Mouse (Mus musculus): ENCODE measurements around the gene Spocd1.
A peak's percentile ranks its signal among the peaks of the same experiment; 100 is the strongest.

The Spocd1 gene

DNA sequence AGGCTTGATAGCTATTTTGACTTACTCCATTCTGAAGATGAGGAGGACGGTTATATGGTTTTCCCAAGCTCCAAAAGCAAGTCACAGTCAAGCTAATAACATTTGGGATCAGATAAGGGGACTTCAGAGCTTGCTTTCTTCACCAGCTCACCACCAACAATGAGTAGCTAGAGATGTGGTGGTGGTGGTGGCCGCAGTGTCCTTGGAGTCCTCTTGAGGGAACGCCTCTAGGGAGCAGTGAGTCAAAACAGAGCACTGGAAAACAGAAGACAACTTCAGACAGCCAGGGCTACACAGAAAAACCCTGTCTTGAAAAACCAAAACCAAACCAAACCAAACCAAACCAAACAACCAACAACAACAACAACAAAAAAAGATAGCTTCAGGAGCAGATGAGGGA is 10.1 kb upstream of the Spocd1 start:
- no peak for DNase-seq

DNA sequence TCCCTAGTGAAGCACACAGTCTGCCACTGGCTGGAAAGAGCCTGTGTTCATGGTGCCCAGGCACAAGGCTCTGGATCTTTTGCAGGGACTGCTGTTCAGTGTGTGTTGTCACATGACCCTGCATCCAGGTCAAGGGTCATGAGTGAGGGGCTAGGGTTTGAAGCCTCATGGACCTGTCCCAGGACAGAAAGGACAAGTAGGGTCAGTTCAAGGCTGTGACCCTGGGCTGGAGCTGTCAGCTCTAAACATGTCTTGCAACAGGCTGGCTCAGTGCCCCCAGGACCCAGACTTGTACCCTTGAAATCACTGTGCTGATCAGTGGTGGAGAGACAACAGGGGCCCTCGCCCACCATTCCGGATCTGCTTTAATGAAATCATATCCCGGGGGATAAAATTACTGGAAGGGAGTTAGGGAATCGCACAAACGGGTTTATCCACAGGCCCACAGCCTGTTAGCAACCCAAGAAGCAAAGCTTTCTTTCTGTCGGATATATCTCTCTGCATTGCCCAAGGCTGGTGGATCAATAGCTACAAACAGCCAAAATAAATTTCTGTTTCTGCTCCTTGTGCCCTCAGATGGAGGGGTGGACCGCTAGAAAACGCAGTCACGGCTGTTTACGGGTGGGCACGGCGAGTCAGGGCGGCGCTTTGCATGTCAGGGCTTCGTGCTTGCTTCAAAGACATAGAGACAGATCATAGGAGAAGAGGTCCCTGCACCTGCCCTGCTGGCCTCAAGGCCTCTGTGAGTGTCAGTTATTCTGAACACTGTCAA is 8.3 kb upstream of the Spocd1 start:
- no peak for DNase-seq

DNA sequence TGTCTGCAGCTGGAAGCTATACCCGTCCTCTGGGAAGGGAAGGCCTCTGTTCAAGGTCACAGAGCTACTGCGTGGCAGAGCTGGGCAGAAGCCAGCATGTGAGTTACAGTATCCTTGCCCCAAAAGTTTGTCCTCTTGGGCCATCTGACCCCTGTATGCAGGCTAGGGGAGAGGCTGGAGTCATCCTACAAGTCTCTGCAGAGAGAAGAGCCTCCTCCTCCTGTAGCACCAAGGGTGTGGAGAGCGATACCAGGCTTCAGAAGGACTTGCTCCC is 7.8 kb upstream of the Spocd1 start:
- no peak for DNase-seq

DNA sequence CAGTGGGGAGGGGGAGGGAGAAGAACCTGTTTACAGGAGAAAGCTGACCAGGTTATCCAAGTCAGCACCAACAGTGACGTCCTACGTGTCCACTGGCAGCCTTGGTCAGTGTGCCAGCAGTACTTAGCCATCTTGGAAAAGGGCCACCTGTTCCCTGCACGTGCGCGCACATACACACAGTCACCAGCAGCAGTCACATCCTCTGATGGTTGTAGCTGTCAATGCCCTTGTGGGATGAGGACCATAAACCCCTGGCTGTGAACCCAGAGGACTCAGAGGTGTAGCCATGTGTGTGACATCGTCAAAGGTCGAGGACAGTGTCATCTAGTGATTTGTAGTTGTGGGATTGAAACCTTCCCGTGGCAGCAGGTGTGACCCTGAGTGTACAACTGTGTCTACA is 4.9 kb upstream of the Spocd1 start:
- DNase-seq: no peak

DNA sequence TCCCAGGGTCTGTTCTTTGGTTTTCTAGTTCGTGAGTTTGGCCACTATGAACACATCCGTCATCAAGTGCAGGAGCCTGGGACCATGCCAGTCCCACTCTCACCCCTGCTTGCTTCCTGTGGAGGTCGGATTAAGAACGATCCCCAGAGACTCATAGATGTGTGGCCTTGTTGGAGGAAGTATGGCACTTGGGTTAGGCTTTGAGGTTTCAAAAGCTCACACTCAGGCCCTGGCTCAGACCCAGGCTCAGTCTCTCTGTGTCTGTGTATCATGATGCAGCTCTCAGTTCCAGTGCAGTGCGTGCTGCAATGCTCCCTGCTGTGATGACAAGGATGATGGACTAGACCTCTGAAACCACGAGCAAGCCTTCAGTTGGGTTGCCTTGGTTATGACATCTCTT is 4.4 kb upstream of the Spocd1 start:
- peak; percentile 48 to 57 for DNase-seq

DNA sequence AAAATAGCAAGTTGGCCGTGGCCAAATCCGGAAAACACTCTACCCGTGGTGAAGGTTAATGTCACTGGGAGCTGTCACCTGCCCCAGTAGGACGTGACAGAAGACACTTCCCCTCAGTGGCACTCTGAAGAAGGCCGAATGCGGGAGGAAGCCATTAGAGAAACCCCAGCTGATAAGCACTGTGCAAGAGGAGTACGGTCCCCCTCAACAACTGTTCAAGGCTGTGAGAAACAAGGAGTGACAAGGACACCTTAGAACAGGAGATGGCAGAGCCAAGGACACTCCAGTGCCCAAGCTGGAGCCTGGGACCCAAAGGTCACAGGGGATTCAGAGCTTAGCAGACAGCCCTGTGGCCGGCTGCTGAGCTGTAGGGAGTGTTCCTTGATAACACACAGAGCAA is 2.5 kb upstream of the Spocd1 start:
- DNase-seq: peak; percentile 62 to 63

DNA sequence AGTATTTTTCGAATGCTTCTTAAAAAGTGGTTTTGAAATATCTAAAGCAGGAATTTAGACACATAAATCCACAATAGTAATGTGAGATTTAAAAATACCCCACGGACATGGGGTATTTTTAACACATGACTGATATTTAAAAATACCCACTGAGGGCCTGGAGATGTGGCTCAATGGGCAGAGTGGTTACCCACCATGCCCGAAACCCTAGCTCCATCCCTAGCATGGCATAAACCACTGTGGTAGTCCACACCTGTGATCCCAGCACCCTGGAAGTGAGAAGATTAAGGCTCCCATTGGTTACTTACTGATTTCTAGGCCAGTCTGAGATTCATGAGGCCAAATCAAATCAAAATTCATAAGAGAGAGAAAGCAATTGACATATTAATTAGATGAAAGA is 2.0 kb upstream of the Spocd1 start:
- peak; percentile 50 to 51 for DNase-seq

DNA sequence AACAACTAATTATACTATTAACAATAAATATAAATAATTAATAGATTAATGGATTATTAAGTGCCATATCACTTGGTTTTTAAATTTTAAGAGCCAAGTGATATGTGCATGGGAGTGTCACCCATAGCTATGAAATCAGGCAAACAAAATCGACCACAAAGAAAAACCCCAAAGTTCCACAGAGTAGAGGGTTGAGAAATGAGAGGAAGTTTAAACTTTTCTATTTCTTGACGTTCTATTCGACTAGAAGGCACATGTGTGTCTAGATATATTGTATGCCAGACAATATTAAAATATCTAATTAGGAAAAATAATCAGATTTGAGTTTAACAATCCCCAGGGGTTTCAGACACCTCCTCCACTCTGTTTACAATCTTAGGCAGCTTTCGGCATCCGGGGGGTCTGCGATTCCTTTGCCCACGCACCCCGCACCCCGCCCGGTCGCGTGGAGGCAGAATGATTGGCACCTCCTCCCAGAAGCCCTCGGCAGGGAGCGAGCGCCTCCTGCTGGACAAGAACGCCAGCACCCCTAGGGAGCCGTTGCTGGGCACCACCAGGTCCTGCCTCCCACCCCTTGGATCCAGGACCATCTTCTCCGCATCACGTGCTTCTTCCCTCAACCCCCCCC is 811 bp upstream of the Spocd1 start:
- peak; percentile 95 to 96 for DNase-seq

DNA sequence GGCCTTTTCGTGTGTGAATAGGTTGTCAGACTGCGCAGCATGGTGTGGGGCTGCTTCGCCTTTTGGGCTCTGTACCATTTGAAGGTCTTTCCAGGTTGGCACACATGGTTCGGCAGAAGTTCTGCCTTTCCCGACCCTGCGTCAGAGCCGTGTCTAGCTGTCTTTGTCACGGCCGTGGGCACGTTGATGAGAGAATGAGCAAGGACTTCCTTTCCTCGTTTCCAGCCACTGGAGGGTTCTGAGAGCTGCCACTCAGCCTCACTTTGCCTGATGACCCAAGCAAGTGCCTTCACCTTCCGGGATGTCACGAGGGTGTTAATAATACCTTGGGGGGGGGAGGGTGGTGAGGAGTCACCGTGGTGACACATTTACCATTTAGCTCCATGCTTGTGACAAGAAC is 4.6 kb downstream of the Spocd1 start:
- peak in 1 of 2 experiments; percentile 34 for DNase-seq

DNA sequence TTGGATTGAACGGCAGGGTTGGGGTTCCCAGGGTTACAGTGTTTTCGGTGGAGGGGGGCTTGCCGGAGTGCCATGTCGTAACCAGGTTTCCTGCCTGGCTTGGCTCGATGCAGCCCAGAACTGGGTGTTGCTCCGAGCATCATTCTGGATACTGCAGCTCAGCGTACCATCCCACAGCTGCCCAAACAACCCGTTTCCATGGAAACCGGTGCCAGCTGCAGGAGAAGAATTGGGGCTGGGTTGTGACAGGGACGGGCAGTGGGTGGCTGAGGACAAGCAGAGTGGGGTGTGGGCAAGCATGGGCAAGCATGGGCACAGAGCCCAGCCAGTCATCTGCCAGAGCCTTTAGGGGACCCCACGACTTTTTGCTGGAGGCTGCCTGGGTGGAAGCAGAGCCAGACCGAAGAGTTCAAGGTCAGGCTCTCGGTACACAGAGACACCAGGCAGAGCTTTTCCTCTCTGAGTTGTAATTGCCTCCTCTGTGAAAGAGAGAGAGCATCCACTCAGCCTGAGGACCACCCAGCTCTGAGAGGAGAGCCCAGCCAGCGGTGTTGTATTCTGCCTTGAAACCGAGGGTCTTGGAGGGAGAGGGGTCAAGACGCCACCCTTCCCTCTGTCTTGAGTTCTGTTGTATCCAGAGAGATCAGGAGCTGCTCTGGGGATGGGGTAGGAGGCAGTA is 5.3 kb downstream of the Spocd1 start:
- peak in 1 of 2 experiments; percentile 19 for DNase-seq

DNA sequence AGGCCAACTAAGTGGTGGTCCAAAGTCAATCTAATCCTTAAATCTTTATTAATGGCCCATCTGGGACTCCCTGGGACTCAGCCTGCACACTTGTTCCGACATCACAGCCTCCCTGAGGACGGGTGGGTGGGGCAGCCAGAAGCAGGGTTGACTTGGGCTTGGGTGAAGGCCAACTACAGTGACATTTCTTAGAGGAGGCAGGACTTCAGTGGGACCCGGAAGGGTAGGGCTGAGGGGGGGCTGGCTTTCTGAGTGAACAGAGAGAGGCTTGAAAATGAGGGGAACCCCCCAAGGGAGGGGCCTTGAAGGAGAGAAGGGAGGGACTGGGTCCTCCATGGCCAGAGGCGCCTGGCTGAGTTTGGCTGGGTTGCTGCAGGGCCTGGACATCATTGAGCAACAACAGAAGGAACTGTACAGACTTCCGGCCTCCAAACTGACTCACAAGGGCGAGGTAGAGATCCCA is 22.3 kb downstream of the Spocd1 start:
- DNase-seq: no peak

DNA sequence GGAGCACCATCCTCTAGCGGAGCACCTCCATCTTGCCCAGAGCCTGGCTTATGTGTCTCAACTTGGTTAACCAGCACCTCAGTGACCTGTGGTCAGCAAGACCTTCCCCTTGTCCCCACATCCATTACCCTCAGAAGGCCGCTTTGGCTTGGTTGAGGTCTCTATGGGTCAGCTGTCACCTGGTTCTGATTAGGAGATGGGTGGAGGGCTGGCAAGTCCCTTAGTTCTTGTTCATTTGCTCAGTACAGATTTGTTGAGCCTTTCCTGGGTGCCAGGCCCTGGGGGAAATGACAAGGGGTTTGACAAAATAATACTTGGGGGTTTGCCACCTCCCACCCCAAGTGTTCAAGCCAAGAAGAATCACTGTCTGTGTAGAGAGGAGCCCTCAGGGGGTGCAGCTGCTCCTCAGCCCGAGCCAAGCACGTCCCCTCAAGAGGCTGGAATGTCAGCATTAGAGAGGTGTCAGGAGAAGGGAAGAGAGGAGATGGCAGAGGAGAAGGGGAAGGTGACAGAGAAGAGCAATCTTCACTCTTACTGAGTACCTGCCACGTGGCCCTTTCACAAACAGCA is 23.3 kb downstream of the Spocd1 start:
- DNase-seq: no peak

DNA sequence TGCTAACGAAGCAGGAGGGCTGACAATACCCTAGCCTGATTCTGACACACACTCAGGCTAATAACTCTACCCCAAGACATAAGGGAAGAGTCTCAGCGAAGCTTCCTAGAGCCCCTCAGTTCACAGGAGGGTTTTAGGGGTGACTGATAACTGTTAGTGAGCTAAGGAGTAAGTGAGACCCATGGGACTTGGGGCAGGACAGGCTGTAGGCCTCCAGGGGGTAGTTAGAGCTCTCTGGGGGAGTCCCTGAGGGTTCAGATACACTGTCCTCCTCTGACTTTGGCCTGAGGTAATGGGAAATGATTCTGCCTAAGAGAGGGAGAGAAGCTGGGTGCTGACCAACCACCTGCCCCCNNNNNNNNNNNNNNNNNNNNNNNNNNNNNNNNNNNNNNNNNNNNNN is 25.5 kb downstream of the Spocd1 start:
- no peak for DNase-seq

DNA sequence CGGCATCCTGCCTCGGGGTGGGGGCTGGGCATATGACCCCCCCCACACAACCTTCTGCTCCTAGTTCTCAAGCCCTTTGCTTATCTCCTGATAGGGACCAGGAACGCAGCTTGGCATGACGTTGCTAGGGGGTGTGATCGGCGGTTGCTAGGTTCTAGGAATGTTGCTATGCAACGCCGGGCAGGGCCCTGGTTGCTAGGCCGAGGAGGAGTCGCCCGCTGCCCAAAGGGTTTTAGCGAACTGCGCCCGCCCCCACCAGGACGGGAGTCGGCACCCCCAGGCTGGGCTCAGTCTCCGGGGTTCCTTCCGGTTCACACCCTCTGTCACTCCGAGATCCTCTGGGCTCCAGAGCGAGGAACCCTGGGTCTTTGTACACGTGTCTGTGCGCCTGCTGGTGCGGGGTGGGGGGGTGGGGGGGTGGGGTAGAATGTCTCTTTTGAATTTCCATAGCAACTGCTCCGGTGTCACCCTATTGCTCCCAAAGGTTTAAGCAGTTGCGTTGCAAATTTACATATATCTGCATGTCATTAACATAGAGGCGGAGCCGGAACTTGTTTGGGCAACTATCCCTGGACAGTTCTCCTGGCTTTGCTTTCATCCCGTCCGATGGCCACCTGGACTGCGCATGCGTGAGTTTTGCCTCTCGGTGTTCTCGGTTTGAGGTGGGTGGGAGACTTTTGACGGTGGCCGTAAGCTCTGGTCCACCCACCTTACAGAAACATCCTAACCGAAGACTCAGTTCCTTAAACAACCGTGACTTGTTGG is 31.3 kb downstream of the Spocd1 start:
- DNase-seq: peak; percentile 63 to 67

DNA sequence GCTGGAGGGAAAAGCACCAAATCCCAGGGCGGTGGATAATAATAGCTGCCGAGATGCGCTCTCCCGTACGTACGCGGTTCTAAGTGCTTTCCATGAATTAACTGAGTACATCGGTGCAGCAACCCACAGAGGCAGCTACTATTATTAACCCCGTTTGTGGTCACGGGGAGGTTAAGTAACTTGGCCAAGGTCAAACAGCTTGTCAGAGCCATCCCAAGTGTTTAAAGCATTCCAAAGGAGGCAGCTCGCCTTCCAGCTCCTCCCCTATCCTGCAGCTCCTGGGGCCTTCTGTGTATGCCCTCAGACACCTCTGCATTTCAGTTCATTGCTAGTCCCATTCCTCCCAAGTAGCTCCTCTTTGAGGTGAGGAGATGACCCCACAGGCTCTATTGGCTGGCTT is 36.2 kb downstream of the Spocd1 start:
- DNase-seq: no peak

DNA sequence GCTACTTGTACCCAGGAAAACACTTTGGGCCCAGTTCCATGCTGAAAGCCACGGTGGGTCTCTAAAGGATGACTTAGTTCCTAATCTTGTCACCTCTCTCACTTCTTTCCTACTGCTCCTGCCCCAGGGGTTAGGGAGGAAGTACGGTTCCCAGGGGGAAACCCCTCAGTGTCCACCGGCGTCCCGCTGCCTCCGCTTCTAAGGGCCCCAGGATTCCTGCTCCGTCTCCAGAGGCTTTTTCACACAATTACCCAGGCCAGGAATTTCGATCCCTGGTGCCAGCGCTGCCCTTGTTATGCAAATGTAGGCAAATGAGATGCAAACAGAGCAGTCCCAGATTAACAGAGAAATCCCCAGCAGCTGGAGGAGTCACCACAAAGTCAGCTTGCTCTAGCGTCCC is 37.2 kb downstream of the Spocd1 start:
- DNase-seq: peak in 1 of 2 experiments; percentile 23

DNA sequence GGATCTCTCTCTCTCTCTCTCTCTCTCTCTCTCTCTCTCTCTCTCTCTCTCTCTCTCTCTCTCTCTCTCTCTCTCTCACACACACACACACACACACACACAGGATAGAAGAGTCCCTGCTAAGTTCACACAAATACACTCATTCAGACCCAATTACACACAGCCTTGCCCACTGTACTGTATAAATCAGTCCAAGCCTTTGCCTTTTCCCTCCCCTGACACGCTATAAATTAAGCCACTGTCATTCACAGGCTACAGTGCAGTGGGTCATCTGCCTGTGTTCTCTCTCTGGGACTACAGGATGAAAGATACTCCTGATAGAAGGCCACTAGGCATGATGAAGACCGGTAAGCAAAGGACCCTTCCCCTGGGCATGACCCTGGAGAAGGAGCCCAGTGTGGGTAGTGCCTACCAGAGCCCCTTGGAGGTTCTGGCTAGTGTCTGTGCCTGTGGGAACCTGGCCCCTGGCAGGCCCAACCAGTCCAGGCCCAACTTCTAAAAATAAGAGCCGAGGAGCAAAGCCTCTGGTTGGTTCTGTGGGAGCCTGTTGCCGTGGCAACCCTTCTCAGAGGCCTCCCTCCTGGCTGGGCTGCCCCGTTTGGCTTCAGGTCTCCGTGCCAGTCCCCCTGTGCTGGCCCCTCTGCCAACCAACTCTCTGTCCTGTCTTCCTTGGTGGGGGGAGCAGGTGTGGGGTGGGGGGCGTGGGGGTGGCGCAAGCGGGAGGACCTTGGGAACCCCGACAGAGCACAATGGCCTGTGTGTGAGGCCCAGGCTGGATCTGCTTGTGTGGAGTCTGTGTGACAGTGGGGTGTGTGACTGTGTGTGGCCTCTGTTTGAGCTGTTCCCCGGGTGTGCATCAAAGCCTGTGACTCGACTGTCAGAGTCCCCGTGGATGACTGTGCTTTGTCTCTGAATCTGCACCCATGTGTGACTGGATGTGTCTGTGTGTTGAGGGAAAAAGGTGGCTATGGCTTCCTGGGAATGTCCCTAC is 38.3 kb downstream of the Spocd1 start:
- DNase-seq: no peak

DNA sequence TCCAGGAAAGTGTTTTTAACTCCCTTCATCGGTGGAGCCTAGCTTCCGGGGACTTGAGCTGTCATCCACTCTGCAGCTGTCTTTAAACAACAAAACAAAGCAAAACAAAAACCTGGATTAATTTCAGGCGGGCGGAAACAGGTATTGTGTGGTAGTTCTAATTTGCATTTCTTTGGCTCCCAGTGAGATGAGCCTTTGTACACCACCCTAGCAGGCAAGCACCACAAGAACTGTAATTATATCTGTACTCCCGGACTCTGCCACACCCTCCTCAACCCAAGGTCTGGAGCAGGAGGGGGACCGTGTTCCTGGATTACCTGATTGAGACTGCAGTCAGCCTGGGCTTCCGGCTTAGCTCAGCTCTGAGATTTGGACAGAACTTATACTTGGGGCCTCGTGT is 41.1 kb downstream of the Spocd1 start:
- no peak for DNase-seq

DNA sequence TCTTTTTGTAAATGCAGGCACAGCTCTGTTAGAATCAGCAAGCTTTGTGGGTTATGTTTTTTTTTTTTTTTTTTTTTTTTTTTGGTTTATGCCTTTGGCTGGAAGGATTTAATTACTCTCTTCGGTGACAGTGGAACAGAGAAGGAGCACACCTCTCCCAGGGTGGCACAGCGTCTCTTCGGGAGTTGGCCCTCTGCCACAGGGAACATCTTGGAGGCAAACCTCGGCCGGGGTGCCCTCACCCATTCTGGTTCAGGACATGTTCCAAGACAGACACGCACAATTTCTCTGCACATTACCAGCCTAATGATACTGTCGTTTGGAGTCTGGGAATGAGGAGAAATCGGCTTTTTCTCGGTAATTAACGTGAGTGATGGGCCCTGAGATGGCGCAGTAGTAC is 41.8 kb downstream of the Spocd1 start:
- DNase-seq: no peak

DNA sequence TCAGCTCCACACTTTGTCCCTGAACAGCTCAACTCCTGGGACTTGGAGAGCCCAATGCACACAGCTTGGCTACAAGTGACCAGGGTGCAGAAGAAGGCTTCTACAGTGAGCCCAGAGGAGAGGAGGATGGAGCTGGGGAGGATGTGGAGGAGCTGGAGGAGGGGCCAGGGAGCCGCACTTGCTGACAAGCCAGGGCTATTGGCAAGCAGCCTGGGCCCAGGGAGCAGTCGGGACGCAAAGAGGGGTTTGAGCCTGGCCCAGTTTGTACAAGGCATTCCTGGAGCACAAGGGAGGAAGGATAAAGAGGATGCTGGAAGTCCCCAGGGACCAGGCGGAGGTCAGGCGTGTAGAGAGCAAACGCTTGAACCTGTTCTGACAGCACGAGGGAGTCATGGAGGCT is 42.9 kb downstream of the Spocd1 start:
- DNase-seq: no peak

DNA sequence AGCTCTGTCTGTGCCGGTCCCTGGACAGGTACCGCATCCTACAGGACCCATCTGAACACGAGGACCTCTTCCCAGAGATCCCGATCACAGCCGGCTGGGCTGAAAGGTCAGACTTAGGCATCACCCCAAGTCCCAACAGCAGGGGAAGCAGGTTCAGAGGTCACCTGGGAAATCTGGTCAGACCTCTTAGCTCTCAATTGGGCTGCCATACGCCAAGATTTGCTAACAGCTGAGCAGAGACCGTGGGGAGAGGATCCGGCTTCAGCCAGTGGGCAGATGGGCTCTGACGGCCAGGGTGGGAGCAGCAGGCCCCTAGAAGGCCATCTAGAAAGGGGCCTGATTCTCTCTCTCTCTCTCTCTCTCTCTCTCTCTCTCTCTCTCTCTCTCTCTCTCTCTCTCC is 45.2 kb downstream of the Spocd1 start:
- DNase-seq: no peak

DNA sequence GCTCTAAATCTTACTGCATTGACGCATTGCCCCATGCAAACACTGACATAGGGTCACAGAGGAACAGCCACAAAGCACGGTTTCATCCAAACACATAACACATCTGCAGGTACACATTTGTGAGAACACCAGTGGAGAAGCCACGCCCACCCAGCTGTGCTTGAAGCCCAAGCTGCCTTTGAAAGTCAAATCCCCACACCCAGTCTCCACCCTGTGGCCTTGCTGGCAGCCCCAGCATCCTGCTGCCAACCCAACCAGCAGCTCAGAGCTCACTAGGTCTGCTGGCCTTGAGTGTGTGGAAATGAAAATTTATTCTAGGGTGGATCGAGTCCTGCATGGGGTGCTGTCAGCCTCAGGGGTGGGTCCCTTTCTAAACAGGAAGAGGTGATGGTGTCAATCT is 48.2 kb downstream of the Spocd1 start:
- no peak for DNase-seq
